Mouse (Mus musculus) megakaryocyte progenitor cell, adult 5-6 weeks (primary cell): ENCODE results near the gene Creld1. TPM values are rescaled to one million over a fixed set of nuclear protein-coding genes. Genes with fewer than 3 reads are reported as not detected.

Experiments
- ATAC-seq: replicated peaks from 2 replicates; pipeline ENCODE4 v1.8.0; 2016; ENCODE audit warnings: mild to moderate bottlenecking, moderate TSS enrichment, inconsistent platforms; ENCODE audit not compliant: poor library complexity
- total RNA-seq, 2 experiments: library from RNA; stranded (forward) in 1 of 2; stranded (reverse) in 1 of 2; fragments of 157-497, 149-512 nt in 1 of 2; fragments of 200-1000 nt in 1 of 2; gene quantifications; 2 replicates each; pipeline versions ENCODE4 v1.2.3 to v1.2.4; 2015 to 2017

Creld1 gene
- total RNA-seq, 2 experiments from 2014 or later, result 4.7 to 6.1 TPM

DNA sequence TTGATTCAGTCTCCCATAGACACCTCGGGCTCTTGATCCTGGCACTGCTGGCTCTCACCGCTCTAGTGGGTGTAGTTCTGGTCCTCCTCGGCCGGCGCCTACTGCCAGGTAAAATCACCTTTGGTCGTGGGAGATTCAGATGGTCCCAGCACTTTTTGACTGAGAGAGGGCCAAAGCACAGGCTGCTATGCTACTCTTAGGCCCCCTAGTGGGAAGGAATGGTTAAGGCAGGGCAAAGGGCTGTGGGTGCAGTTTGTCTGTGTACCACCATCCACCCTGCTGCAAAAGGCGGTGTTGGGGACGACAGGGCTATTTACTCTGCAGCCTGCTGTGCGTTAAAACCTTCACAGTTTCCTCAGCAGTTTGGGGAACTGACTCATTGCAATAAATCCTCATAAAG lies 14.1 kb upstream of the Creld1 start:
- ATAC-seq, result peak; percentile 88

DNA sequence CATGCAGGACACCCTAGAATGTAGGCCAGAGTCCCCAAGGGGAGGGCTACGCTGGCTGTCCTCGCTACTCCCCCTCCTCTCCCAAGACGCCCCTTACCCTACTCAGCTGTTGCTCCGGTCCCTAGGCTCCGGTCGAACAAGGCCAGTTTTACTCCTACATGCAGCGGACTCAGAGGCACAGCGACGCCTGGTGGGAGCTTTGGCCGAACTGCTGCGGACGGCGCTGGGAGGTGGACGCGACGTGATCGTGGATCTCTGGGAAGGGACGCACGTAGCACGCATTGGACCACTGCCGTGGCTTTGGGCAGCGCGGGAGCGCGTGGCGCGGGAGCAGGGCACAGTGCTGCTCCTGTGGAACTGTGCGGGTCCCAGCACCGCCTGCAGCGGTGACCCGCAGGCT lies 13.7 kb upstream of the Creld1 start:
- peak; percentile 67 for ATAC-seq

DNA sequence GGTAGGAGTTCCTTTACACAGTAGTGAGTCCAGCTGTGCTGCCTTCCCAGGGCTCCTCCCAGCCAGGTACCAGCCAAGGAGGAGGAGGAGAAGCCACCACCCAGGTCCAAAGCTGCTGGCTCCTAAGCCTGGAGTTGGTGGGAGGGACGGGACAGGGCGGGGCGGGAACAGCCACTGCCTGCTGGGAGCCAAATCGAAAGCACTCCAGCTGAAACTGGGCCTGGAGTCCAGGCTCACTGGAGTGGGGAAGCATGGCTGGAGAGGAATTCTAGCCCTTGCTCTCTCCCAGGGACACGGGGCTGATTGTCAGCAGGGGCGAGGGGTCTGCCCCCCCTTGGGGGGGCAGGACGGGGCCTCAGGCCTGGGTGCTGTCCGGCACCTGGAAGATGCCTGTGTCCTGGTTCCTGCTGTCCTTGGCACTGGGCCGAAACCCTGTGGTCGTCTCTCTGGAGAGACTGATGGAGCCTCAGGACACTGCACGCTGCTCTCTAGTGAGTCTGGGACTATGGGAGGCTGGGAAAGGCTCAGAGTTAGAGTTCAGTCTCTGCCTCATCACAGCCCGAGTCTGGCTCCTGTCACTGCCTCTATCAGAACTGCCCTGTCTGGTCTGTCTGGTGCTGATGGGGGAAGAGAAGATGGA lies 11.7 kb upstream of the Creld1 start, which contains the start of gene Il17rc:
Il17rc (plus strand) TSS at position 131 of the 640 bp plus-strand sequence.
- ATAC-seq, result no peak

DNA sequence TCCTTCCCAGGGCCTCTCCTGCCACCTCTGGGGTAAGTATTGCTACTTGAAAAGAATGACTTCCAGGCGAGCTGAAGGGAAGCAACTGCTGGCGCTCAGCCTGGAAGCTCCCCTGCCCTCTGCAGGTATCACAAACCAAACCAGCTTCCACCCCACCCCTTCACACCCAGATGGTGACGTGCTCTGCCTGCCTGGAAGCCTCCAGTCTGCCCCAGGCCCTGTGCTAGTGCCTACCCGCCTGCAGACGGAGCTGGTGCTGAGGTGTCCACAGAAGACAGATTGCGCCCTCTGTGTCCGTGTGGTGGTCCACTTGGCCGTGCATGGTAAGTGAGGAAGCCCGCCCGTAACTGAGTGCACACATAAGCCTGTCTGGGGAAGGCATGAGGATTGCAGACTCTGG lies 11.0 kb upstream of the Creld1 start:
- ATAC-seq, result no peak

DNA sequence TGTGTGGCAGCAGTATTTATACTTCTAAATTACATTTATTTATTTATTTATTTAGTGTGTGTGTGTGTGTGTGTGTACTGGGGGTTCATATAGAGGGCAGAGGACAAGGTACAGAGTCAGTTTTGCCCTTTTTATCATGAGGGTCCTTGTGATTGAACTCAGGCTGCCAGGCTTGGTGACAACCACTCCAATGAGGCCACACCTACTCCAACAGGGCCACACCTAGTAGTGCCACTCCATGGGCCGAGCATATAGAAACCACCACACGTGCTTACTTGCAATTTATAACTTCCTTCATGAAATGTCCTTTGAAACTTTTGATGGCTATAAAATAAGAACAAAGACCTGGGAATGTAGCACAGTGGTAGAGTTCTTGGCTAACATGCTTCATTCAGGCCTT lies 9.9 kb upstream of the Creld1 start:
- ATAC-seq, result no peak

DNA sequence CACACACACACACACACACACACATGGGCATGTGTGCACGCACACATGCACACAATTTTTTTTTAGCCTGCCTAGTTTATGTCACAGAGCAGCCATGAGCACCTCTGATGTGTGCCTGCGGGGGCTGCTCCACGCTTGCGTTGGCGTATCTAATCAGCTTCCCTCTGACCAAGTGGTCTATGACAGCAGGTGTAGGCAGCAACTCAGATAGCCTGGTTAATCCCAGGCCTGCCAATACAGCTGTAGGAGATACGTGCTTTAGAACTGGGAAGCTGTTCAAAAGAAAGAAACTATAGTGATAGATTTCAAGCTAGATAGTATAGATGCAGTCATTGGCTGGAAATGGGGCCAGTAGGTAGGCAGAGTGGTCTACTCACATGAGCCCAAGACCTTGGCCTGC lies 9.4 kb upstream of the Creld1 start:
- peak; percentile 40 for ATAC-seq

DNA sequence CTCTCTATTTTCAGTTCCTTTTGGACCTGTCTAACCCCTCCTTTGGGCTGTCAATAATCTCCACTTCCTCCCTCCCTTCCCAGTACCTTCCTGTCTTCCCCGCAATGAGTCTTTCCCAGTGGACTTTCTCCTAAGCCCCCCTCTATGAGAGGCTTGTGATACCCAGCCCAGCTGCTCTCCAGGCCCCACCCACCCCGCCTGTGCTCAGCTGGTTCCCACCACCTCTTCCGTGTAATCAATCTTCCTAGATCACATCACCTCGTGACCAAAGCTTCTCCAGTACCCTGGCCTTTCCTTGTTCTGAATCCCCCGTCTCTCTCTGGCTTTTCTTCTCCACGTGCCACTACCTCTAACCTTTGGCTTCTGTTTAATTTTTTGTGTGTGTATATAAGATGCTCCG lies 5.7 kb upstream of the Creld1 start:
- ATAC-seq, result no peak

DNA sequence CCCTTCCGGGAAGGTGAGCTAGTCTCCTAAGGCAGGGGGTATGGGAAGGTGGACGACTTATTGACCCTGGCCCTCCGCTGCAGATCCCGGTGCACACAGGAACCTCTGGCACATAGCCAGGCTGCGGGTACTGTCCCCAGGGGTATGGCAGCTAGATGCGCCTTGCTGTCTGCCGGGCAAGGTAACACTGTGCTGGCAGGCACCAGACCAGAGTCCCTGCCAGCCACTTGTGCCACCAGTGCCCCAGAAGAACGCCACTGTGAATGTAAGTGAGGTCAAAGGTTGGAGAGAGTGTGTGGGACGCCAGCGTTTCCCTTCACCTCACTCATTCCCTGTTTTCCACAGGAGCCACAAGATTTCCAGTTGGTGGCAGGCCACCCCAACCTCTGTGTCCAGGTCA lies 4.2 kb upstream of the Creld1 start:
- ATAC-seq, result no peak

DNA sequence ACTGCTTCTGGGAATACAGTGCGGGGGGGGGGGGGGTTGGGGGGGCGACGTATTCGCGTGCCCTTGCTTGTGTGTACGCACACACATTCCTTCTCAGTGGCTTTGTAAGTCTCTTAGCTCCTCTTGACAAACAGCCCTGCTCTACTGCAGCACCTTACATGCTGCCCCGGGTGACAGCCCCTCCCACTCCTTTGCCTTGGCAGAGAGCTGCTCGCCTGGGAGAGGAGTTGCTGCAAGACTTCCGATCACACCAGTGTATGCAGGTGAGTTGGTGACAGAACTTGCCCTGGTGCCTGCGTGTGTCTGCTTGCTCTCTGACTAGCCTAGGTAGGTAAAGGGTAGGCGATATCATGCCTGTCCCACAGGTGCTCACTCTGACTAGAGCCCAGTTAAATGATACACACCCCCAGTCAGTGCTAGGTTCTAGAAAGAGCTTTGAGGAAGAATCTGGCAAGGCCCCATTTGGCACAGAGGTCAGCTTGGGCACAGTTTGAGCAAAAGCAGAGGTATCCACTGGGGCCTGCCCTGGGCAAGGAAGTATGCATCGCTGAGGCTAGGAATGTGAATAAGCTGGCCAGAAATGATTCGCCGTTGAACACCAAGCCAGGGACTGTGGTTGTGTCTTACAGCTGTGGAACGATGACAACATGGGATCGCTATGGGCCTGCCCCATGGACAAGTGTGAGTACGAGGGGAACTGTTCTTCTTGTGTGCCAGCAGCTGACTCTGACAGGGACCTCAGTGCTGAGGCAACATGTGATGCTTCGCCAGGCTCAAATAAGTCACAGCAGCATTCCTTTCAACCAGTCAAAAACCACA lies 2.3 kb upstream of the Creld1 start:
- ATAC-seq, result no peak

DNA sequence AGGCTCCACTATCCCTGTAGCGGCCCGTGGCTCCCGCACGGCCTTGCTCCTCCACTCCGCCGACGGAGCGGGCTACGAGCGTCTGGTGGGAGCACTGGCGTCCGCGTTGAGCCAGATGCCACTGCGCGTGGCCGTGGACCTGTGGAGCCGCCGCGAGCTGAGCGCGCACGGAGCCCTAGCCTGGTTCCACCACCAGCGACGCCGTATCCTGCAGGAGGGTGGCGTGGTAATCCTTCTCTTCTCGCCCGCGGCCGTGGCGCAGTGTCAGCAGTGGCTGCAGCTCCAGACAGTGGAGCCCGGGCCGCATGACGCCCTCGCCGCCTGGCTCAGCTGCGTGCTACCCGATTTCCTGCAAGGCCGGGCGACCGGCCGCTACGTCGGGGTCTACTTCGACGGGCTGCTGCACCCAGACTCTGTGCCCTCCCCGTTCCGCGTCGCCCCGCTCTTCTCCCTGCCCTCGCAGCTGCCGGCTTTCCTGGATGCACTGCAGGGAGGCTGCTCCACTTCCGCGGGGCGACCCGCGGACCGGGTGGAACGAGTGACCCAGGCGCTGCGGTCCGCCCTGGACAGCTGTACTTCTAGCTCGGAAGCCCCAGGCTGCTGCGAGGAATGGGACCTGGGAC lies 509 bp upstream of the Creld1 start:
- peak; percentile 24 for ATAC-seq

DNA sequence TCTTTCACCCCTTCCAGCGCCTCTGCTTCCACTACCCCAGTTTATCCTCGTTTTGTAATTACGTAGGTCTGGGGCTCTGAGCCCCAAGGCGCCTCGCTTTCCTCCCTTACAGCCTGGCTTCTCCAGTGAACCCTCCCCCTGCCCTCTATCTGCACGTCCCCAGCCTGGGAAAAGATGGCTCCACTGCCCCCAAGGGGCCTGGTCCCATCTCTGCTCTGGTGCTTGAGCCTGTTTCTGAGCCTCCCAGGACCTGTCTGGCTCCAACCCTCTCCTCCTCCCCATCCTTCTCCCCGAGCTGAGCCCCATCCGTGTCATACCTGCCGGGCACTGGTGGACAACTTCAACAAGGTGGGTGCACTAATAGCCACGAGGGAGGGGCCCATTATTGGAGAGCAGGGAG lies 632 bp downstream of the Creld1 start:
- peak; percentile 22 for ATAC-seq

DNA sequence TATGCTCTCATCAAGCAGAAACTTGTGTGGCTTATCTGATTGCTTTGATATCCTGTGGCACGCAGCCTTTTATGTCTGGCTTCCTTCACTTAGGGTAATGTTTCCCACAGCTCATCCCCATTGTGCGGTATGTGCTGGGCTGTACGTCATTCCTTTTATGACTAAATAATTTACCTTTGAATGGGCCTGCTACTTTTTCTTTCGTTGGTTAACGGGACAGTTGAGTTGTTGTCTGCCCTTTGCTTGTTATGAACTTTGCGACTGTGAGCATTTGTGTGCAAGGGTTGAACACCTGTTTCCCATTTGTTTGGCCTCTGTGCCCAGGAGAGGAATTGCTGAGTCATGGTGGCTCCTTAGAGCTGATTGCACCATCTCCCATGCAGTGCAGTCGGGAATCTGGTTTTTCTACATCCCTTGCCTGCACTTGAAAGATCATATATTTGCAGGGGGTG lies 4.1 kb downstream of the Creld1 start:
- peak; percentile 22; the same call in 1 of the 2 replicates for ATAC-seq

DNA sequence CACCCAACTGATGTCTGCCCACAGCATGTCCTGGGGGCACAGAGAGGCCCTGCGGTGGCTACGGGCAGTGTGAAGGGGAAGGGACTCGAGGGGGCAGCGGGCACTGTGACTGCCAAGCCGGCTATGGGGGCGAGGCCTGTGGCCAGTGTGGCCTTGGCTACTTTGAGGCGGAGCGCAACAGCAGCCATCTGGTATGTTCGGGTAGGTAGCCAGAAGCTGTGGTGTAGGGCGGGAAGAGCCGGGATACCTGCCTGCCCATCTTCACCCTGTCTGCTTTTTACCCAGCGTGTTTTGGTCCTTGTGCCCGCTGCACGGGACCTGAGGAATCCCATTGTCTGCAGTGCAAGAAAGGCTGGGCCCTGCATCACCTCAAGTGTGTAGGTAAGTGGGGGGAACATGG lies 6.3 kb downstream of the Creld1 start:
- no peak for ATAC-seq

DNA sequence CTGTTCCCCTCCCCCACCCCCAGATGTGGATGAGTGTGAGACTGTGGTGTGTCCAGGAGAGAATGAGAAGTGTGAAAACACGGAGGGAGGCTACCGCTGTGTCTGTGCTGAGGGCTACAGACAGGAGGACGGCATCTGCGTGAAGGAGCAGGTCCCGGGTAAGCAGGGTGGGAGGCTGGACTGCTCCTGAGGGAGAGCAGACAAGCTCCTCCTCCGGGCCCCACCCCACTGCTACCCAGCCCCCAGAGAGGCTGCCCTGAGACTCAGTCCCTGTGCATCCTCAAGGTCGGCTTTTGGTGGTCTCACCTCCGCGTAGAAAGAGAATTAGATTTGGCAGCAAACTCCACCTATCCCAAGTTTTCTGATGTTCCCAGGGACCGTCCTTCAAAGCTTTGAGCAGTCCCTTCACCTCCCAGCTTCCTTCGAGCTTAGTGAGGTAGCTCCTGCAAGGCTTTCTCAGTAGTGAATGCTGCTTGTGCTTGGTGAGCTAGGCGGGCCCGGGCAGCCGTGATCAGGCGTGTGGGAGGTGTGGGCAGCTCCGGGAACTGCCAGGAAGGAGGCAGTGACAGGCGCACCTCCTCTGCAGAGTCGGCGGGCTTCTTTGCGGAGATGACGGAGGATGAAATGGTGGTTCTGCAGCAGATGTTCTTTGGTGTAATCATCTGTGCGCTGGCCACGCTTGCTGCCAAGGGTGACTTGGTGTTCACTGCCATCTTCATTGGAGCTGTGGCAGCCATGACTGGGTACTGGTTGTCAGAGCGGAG lies 9.2 kb downstream of the Creld1 start:
- no peak for ATAC-seq

DNA sequence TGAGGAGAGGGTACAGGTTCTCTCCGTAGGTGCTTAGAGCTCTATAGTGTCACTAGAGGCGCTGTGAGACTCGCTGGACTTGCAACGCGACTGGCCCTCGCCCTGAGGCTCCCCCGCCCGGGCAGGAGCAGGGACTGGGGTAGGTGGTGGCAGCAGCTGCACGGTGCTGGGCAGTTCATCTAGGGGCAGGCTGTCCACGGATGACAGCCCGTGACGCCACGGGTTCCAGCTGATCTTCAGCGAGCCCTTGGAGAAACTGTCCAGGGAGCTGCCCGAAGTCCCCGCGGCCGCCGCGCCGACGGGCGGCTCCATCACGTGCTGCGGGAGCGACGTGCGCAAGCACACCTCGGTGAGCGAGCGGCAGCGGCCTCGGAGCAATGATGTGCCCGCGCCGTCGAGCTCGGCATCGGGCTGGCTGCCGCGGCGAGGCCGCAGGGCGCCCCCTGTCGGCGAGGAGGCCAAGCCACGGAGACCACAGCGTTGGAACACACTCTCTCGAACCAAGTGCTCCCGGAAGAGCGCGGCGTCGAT lies 11.2 kb downstream of the Creld1 start:
- peak; percentile 80 for ATAC-seq

DNA sequence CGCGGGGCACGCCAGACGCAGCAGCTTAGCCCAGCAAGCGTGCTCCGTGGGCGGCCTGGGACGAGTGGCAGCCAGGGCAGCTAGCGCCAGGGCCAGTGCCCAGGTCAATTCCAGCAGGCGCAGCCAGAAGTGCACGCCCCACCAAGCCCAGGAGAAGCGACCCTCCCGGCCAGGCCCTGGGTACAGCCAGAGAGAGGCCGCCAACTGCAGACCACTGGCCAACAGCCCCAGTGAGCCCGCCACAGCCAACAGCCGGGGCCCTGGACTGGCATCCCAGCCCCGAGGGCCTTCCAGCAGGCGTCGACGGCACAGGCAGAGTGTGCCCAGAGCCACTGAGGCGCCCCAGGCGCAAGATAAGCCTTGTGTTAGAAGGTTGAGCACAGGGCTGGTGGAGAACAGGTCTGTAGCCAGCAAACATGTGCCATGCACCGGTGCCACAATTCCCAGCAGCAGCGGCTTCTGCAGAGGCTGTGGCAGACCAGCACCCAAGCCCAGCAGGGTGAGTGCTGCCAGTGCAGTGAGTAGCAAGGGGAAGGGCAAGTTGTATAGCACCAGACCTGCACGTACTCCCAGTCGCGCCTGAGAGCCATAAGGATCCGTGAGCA lies 12.1 kb downstream of the Creld1 start:
- 0 out of 2 replicates have a peak, but pooled peaks have one; percentile 15 for ATAC-seq

DNA sequence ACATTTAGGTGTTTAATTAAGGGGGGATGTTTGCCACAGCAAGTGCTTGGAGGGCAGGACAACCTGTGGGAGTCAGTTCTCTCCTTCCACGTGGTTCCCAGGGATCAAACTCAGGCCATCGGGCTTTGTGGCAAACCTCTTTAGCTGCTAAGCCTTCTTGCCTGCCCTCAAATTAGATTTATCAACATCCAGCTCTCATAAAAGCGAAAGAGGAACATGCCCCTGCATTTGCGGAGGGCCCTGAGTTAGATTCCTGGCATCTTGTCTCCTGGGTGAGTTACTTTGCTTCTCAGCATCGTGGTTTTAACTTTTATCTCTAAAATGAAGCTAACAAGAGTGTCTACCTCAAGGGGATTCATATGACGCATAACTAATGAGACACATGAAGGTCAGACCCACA lies 16.2 kb downstream of the Creld1 start:
- ATAC-seq, result no peak

DNA sequence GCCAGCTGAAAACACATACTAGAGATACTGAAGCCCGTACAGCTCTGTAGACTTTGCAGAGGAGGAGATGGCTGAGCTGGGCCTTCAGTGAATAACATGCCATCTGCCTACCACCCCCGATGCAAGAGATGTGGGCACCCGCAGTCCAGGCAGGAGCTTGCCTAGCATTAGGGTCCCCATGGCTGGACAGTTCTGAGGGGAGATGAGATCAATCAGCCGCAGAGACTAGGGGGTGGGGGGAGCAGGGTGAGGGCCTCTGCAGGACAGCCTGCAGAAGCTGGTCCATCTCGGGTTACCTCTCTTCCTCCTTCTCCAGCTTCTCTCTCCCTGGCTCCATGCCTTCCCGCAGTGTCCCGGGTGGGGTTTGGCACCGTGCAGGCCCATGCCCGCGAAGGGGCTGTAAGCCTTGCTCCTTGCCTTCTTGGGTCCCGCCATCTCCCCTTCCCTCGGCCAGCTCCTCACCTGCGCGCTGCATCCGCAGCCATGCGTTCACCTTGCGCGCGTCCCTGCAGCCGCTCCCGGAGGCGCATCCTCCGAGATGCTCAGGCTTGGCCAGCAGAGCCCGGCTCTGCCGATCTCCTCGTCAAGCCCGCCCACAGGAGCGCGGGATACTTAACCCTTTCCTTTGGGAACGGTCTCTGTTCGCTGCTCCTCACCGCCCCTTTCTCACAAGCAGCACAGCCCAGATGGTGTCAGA lies 18.4 kb downstream of the Creld1 start, which contains the start of gene Prrt3:
Prrt3 (minus strand) TSS at position 544 of the 697 bp plus-strand sequence.
- ATAC-seq, result no peak

DNA sequence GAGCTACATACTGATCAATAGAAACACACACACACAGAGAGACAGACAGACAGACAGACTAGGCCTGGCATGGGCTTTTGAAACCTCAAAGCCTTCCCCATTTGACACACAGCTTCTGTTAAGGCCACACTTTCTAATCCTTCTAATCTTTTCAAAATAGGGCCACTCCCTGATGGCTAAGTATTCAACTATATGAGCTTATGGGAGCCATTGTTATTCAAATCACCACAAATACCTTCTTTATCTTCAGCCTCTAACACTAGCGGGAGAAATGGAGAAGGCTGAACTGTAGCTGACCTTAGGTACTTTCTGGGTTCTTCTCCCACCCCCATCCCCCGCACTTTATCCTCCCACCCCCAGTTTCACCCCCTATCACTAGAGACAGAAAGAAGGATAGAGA lies 19.7 kb downstream of the Creld1 start:
- no peak for ATAC-seq

DNA sequence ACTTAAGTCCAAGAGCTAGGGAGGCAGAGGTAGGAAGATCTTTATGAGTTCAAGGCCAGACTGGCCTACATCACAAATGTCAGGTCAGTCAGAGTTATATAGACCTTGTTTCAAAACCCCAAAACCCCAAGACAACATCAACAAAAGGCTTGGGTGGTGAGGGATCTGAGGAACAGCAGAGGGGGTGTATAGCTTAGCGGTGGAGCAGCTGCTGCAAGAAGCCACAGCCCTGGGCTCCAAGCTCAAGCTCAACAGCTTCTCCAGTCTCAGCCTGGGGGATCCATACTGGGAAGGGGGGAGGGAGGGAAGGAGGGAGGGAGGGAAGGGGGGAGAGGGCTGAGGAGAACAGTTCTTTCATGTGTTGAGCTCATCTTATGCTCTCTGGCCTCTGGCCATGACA lies 22.6 kb downstream of the Creld1 start:
- ATAC-seq, result no peak
